Mouse (Mus musculus) heart, adult 18-20 months (tissue): Measurements from ENCODE around the gene Dnase1l2. TPM values are rescaled to one million over a fixed set of nuclear protein-coding genes. Genes with fewer than 3 reads are reported as not detected.

ENCODE experiments used
- total RNA-seq, 2 experiments: library from RNA; stranded (reverse); gene quantifications; 2 replicates each; pipeline ENCODE4 v1.2.3; 2021

Dnase1l2 gene
- total RNA-seq, 2 experiments from 2014 or later = 0.69 to 1.5 TPM

Other genes with a start within 250 kb of the Dnase1l2 start
- gene Tbc1d24, start 237.5 kb downstream of the Dnase1l2 start, total RNA-seq = 10 to 100 TPM; 12.3 to 14.4 TPM
- gene Ntn3, start 233.6 kb downstream of the Dnase1l2 start, total RNA-seq = under 1 TPM; 0.67 to 0.72 TPM
- 1 to 10 TPM; 1.9 to 3.0 TPM for gene Tedc2, start 222.3 kb downstream of the Dnase1l2 start, total RNA-seq
- gene Ccnf, start 191.6 kb downstream of the Dnase1l2 start, total RNA-seq = under 1 TPM; 0.62 to 0.65 TPM
- gene Abca17, start 92.0 kb downstream of the Dnase1l2 start, total RNA-seq = under 1 TPM in 1 of 2 experiments, not detected in 1; 0.05 TPM
- gene Abca3, start 91.2 kb downstream of the Dnase1l2 start, total RNA-seq = 10 to 100 TPM; 11.1 to 13.1 TPM
- 10 to 100 TPM; 60.6 to 64.6 TPM for gene Rnps1, start 28.5 kb downstream of the Dnase1l2 start, total RNA-seq
- 100 to 1,000 TPM; 472 to 487 TPM for gene Eci1, start 16.5 kb downstream of the Dnase1l2 start, total RNA-seq
- 10 to 100 TPM in 1 of 2 experiments, 1 to 10 TPM in 1; 9.8 to 10.1 TPM for gene E4f1, start 27.2 kb upstream of the Dnase1l2 start, total RNA-seq
- gene Pgp, start 27.3 kb upstream of the Dnase1l2 start, total RNA-seq = 10 to 100 TPM; 40.1 to 43.5 TPM
- not detected for gene Bricd5, start 30.8 kb upstream of the Dnase1l2 start, total RNA-seq
- 10 to 100 TPM in 1 of 2 experiments, 1 to 10 TPM in 1; 8.1 to 10.3 TPM for gene Mlst8, start 36.0 kb upstream of the Dnase1l2 start, total RNA-seq
- under 1 TPM; 0.15 to 0.20 TPM for gene Caskin1, start 45.5 kb upstream of the Dnase1l2 start, total RNA-seq
- gene Traf7, start 84.8 kb upstream of the Dnase1l2 start, total RNA-seq = 10 to 100 TPM; 35.8 to 38.5 TPM
- gene Rab26, start 91.1 kb upstream of the Dnase1l2 start, total RNA-seq = not detected
- gene Pkd1, start 106.7 kb upstream of the Dnase1l2 start, total RNA-seq = 10 to 100 TPM; 34.1 to 34.5 TPM
- gene Tsc2, start 189.5 kb upstream of the Dnase1l2 start, total RNA-seq = 100 to 1,000 TPM; 104 to 108 TPM
- gene Nthl1, start 189.6 kb upstream of the Dnase1l2 start, total RNA-seq = 1 to 10 TPM; 2.6 to 3.1 TPM
- 100 to 1,000 TPM in 1 of 2 experiments, 10 to 100 TPM in 1; 88.2 to 103 TPM for gene Slc9a3r2, start 207.2 kb upstream of the Dnase1l2 start, total RNA-seq
- not detected for gene Npw, start 215.4 kb upstream of the Dnase1l2 start, total RNA-seq
- 10 to 100 TPM; 16.4 to 17.2 TPM for gene Zfp598, start 226.6 kb upstream of the Dnase1l2 start, total RNA-seq
- under 1 TPM in 1 of 2 experiments, not detected in 1; 0.17 TPM for gene Syngr3, start 246.8 kb upstream of the Dnase1l2 start, total RNA-seq